Mouse (Mus musculus) brain, embryonic 18.5 days (tissue): ENCODE measurements around the gene Rexo5.

ENCODE experiments used
- DNase-seq: peaks from one replicate; pipeline ENCODE4 v3.0.0-alpha.2; 2012; ENCODE audit warnings: low read depth, low spot score

Rexo5 gene

GRCm38 (mm10) chr7:119841820-119842449 lies 48.1 kb downstream of the Rexo5 start:
- DNase-seq, result no peak

- DNase-seq, result no peak
These were observed 51.7 kb downstream of the Rexo5 start for GRCm38 (mm10) chr7:119845541-119845940.

- no peak for DNase-seq
These were observed 53.6 kb downstream of the Rexo5 start for GRCm38 (mm10) chr7:119847396-119847795.

- peak; percentile 8 for DNase-seq
These were observed 55.3 kb downstream of the Rexo5 start for GRCm38 (mm10) chr7:119849096-119849495.

GRCm38 (mm10) chr7:119850737-119851136 lies 56.9 kb downstream of the Rexo5 start:
- no peak for DNase-seq

- no peak for DNase-seq
These were observed 58.7 kb downstream of the Rexo5 start for GRCm38 (mm10) chr7:119852494-119852893.

- DNase-seq, result no peak
These were observed 59.4 kb downstream of the Rexo5 start for GRCm38 (mm10) chr7:119853186-119853585.

- DNase-seq, result no peak
These were observed 60.6 kb downstream of the Rexo5 start for GRCm38 (mm10) chr7:119854362-119854761.

- DNase-seq, result no peak
These were observed 61.2 kb downstream of the Rexo5 start for GRCm38 (mm10) chr7:119855031-119855430.

GRCm38 (mm10) chr7:119859476-119859875 lies 65.7 kb downstream of the Rexo5 start:
- DNase-seq, result no peak

- DNase-seq, result no peak
These were observed 66.3 kb downstream of the Rexo5 start for GRCm38 (mm10) chr7:119860116-119860515.

- DNase-seq, result no peak
These were observed 66.7 kb downstream of the Rexo5 start for GRCm38 (mm10) chr7:119860554-119860953.

- DNase-seq, result no peak
These were observed 67.1 kb downstream of the Rexo5 start for GRCm38 (mm10) chr7:119860971-119861334.

GRCm38 (mm10) chr7:119861335-119862091 lies 67.7 kb downstream of the Rexo5 start:
- DNase-seq, result peak; percentile 56

- DNase-seq, result no peak
These were observed 68.4 kb downstream of the Rexo5 start for GRCm38 (mm10) chr7:119862167-119862566.

GRCm38 (mm10) chr7:119864500-119864899 lies 70.7 kb downstream of the Rexo5 start:
- no peak for DNase-seq

GRCm38 (mm10) chr7:119866136-119866535 lies 72.3 kb downstream of the Rexo5 start:
- no peak for DNase-seq

GRCm38 (mm10) chr7:119872204-119872603 lies 78.4 kb downstream of the Rexo5 start:
- no peak for DNase-seq

- DNase-seq, result no peak
These were observed 79.2 kb downstream of the Rexo5 start for GRCm38 (mm10) chr7:119873050-119873449.

- DNase-seq, result no peak
These were observed 82.1 kb downstream of the Rexo5 start for GRCm38 (mm10) chr7:119875776-119876440.

GRCm38 (mm10) chr7:119879171-119879570 lies 85.4 kb downstream of the Rexo5 start:
- DNase-seq, result no peak

- DNase-seq, result no peak
These were observed 86.5 kb downstream of the Rexo5 start for GRCm38 (mm10) chr7:119880345-119880744.

GRCm38 (mm10) chr7:119881229-119881628 lies 87.4 kb downstream of the Rexo5 start:
- DNase-seq, result no peak
